Comparison of ENCODE assay signal across 15 mouse cellular contexts in the genomic region with DNA sequence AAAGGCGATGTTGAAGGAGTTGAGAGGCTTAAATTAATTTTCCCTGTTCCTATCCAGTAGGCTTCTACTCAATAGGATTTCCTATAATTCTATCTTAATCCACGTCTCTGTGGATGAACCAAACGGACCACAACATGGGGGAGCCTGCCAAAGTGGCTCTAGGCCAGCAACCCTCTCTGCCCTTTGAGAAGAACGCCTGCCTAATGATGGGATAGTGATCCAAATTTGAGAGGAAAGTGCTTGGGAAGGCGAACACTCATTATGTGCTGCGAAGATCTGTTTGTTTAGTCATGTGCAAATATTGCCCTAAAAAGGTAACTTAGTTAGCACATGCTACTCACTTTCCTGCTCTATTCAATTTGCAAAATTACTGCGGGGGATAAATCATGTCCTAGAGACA.
A peak's percentile ranks its signal among the peaks of the same experiment; 100 is the strongest.
DNase-seq lines count a peak whose midpoint lies in the region; ATAC-seq and TF ChIP-seq lines count a peak whose summit lies in the region.
"Had no signal": no experiment of that assay in that cellular context is flagged by ENCODE, and none has a peak within 500 bp of the region (broad histone marks: within the 10 kb centered on the region; RNA-seq: fewer than 3 reads in every experiment).

No protein-coding gene starts in this region.

- no peaks in the 10 kb centered on the region for H3K36me3 ChIP-seq in kidney, adult 2 months (ENCODE audit: control insufficient read depth, insufficient read depth, low read length)
- no peaks in the 10 kb centered on the region for H3K36me3 ChIP-seq in kidney, embryonic 15.5 days
- H3K36me3 ChIP-seq in midbrain, postnatal 0 days (ENCODE audit: insufficient read depth, low read length), result no peaks in the 10 kb centered on the region
- H3K36me3 ChIP-seq in midbrain, embryonic 15.5 days (replicated peaks), result no peaks in the 10 kb centered on the region
- H3K36me3 ChIP-seq: embryonic facial prominence, embryonic 12.5 days; forebrain, embryonic 15.5 days; limb, embryonic 13.5 days; neural tube, embryonic 15.5 days had no signal

- no peak for ATAC-seq in kidney, embryonic 15.5 days (replicated peaks; ENCODE audit: low FRiP score)
- no peak for ATAC-seq in midbrain, postnatal 0 days (ENCODE audit: low FRiP score)
- no peak for ATAC-seq in midbrain, embryonic 15.5 days (replicated peaks)
- ATAC-seq: forebrain, embryonic 15.5 days; inflammation-experienced regulatory T-cells, adult 6 months had no signal

- no peak overlapping the region for H3K9ac ChIP-seq in kidney, embryonic 15.5 days
- no peak overlapping the region for H3K9ac ChIP-seq in midbrain, postnatal 0 days (replicated peaks; ENCODE audit: low read length, poor library complexity, severe bottlenecking)
- H3K9ac ChIP-seq in midbrain, embryonic 15.5 days, result no peak overlapping the region
- H3K9ac ChIP-seq: embryonic facial prominence, embryonic 12.5 days; forebrain, embryonic 15.5 days; limb, embryonic 13.5 days; neural tube, embryonic 15.5 days had no signal

- no peak for TF ChIP-seq POLR2A in kidney, adult 2 months (IDR thresholded peaks at IDR 0.05; ENCODE audit: low read depth, low read length)

- 67% methylated on average over 7 of the region's 7 CpGs for WGBS in kidney, adult 2 months
- WGBS in kidney, embryonic 15.5 days, result 83% methylated on average over 7 of the region's 7 CpGs
- WGBS in midbrain, postnatal 0 days, result 71% methylated on average over 7 of the region's 7 CpGs
- WGBS in midbrain, embryonic 15.5 days, result 73% methylated on average over 7 of the region's 7 CpGs

- no peaks in the 10 kb centered on the region for H3K9me3 ChIP-seq in kidney, embryonic 15.5 days (replicated peaks)
- H3K9me3 ChIP-seq in midbrain, postnatal 0 days (ENCODE audit: low read length), result no peaks in the 10 kb centered on the region
- no peaks in the 10 kb centered on the region for H3K9me3 ChIP-seq in midbrain, embryonic 15.5 days
- H3K9me3 ChIP-seq: embryonic facial prominence, embryonic 12.5 days; forebrain, embryonic 15.5 days; limb, embryonic 13.5 days; neural tube, embryonic 15.5 days had no signal

- H3K4me3 ChIP-seq in kidney, adult 2 months (ENCODE audit: insufficient read depth, low read depth, low read length), result no peak overlapping the region
- no peak overlapping the region for H3K4me3 ChIP-seq in kidney, embryonic 15.5 days (replicated peaks)
- H3K4me3 ChIP-seq in midbrain, postnatal 0 days (ENCODE audit: low read depth, low read length), result no peak overlapping the region
- no peak overlapping the region for H3K4me3 ChIP-seq in midbrain, embryonic 15.5 days
- H3K4me3 ChIP-seq: embryonic facial prominence, embryonic 12.5 days; forebrain, embryonic 15.5 days; limb, embryonic 13.5 days; neural tube, embryonic 15.5 days had no signal

- no peak for TF ChIP-seq CTCF in kidney, adult 2 months (conservative IDR thresholded peaks at IDR 0.05; ENCODE audit: insufficient read depth, insufficient read length, low read depth, low read length)
- no peak for TF ChIP-seq CTCF in midbrain, postnatal 0 days (IDR thresholded peaks at IDR 0.05)

- H3K4me2 ChIP-seq in kidney, embryonic 15.5 days, result no peak overlapping the region
- H3K4me2 ChIP-seq in midbrain, postnatal 0 days (ENCODE audit: low read depth, low read length, poor library complexity, severe bottlenecking), result no peak overlapping the region
- H3K4me2 ChIP-seq in midbrain, embryonic 15.5 days, result no peak overlapping the region
- H3K4me2 ChIP-seq: embryonic facial prominence, embryonic 12.5 days; forebrain, embryonic 15.5 days; limb, embryonic 13.5 days; neural tube, embryonic 15.5 days had no signal

- no peaks in the 10 kb centered on the region for H3K4me1 ChIP-seq in kidney, adult 2 months (ENCODE audit: control insufficient read depth, insufficient read depth, low read length)
- no peaks in the 10 kb centered on the region for H3K4me1 ChIP-seq in kidney, embryonic 15.5 days
- no peaks in the 10 kb centered on the region for H3K4me1 ChIP-seq in midbrain, postnatal 0 days (ENCODE audit: insufficient read depth, low read length)
- no peaks in the 10 kb centered on the region for H3K4me1 ChIP-seq in midbrain, embryonic 15.5 days
- H3K4me1 ChIP-seq: embryonic facial prominence, embryonic 12.5 days; forebrain, embryonic 15.5 days; limb, embryonic 13.5 days; neural tube, embryonic 15.5 days had no signal

- H3K27me3 ChIP-seq in kidney, adult 2 months (replicated peaks; ENCODE audit: control insufficient read depth, insufficient read depth, low read length), result no peaks in the 10 kb centered on the region
- no peaks in the 10 kb centered on the region for H3K27me3 ChIP-seq in kidney, embryonic 15.5 days
- no peaks in the 10 kb centered on the region for H3K27me3 ChIP-seq in midbrain, postnatal 0 days (ENCODE audit: insufficient read depth, low read length)
- H3K27me3 ChIP-seq in midbrain, embryonic 15.5 days (replicated peaks), result no peaks in the 10 kb centered on the region
- H3K27me3 ChIP-seq: embryonic facial prominence, embryonic 12.5 days; forebrain, embryonic 15.5 days; limb, embryonic 13.5 days; neural tube, embryonic 15.5 days had no signal

- peak; percentile 2 for DNase-seq in cerebellum, adult 9-10 months
- DNase-seq in cerebellum, adult 18-20 months, result no peak
- DNase-seq in kidney, adult 2 months, result peak; percentile 37
- peak; percentile 8 for DNase-seq in midbrain, postnatal 0 days (ENCODE audit: low spot score)
- DNase-seq in retina, adult 2 months (ENCODE audit: low read depth, low spot score), result peak; percentile 20
- DNase-seq in frontal cortex, postnatal 14 days (ENCODE audit: low spot score in 2 of 2), result no peak
- DNase-seq: heart, postnatal 4 days; thymus, postnatal 14 days had no signal

- H3K27ac ChIP-seq in kidney, adult 2 months (ENCODE audit: insufficient read depth, low read depth, low read length), result no peak overlapping the region
- H3K27ac ChIP-seq in kidney, embryonic 15.5 days, result no peak overlapping the region
- no peak overlapping the region for H3K27ac ChIP-seq in midbrain, postnatal 0 days (ENCODE audit: low read depth, low read length)
- no peak overlapping the region for H3K27ac ChIP-seq in midbrain, embryonic 15.5 days
- H3K27ac ChIP-seq: embryonic facial prominence, embryonic 12.5 days; forebrain, embryonic 15.5 days; limb, embryonic 13.5 days; neural tube, embryonic 15.5 days had no signal

Comparison
In these comparisons a context has a peak if more than half of its experiments do, and no peak if none do; other contexts are left out.
1. DNase-seq: peak in cerebellum, adult 9-10 months (single experiment), kidney, adult 2 months (single experiment), midbrain, postnatal 0 days (single experiment) and retina, adult 2 months (single experiment); none in cerebellum, adult 18-20 months (0 of 2) and frontal cortex, postnatal 14 days (0 of 2).